Mouse (Mus musculus) myocyte (in vitro differentiated cells): Measurements from ENCODE around the gene Il34.

Experiments
- MAX ChIP-seq: IDR thresholded peaks from one replicate; pipeline ENCODE4 v1.6.1; 2011; ENCODE audit warnings: low read depth, mild to moderate bottlenecking, control low read depth
- MYOG ChIP-seq, 3 experiments: IDR thresholded peaks; one replicate each; pipeline ENCODE4 v1.6.1; 2011; ENCODE audit warnings: control low read depth in 2 of 3, low read depth in 2 of 3, mild to moderate bottlenecking in 2 of 3; ENCODE audit not compliant: insufficient read length in 2 of 3, control insufficient read depth in 1 of 3, insufficient read depth in 1 of 3
- POLR2A ChIP-seq: IDR thresholded peaks from one replicate; pipeline ENCODE4 v1.6.1; 2011; ENCODE audit warnings: low read depth, mild to moderate bottlenecking, control low read depth, moderate library complexity; ENCODE audit not compliant: insufficient read length
- USF1 ChIP-seq: IDR thresholded peaks from one replicate; pipeline ENCODE4 v1.6.1; 2011; ENCODE audit warnings: low read depth, mild to moderate bottlenecking, control low read depth, moderate library complexity

GRCm38 (mm10) chr8:110790270-110790669 is 15.5 kb downstream of the Il34 start:
- no peak for TF ChIP-seq MYOG (IDR thresholded peaks at IDR 0.05; ENCODE audit: control insufficient read depth in 1 of 3, insufficient read depth in 1 of 3, insufficient read length in 2 of 3, low read depth in 2 of 3)
- TF ChIP-seq MAX = no peak
- TF ChIP-seq POLR2A = no peak
- TF ChIP-seq USF1 = no peak
